Mouse (Mus musculus) c-Kit-negative CD71-positive TER-119-positive erythroid progenitor cells, embryonic 14.5 days (primary cell): ENCODE measurements around the gene Htr5a.

ENCODE experiments used
- DNase-seq: peaks from one replicate; pipeline ENCODE4 v3.0.0-alpha.2; 2013; ENCODE audit warnings: low read depth, low spot score

The Htr5a gene

DNA sequence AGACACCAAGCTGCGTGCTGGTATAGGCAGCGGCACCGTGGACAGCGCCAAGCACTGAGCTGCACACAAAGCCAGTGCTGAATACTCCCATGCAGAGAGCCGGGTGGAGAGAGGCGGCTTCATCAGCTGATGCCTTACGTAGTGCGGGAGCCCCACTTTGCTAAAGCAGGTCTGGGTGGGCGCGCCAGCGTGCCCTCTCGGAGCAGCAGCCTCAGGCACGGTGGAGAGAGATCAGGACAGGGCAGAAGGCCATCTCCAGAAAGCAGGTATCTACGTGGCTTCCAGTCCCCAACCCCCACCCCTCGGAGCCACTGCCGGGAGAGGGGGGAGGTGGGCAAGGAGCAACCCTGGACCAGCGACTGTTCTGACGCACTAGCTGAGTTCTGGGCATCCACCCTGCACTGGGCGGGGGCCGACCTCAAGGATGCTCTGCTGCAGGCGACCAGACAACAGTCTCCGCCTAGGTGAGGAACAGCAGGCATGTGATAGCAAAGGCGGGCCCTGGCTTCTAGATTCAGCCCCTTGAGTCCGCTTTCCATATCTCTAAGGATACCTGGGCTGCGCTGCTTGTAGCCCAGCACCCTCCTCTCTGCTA, at the start of gene Htr5a:
Htr5a (plus strand) TSS at position 449 of the 595 bp plus-strand sequence.
- no peak for DNase-seq

DNA sequence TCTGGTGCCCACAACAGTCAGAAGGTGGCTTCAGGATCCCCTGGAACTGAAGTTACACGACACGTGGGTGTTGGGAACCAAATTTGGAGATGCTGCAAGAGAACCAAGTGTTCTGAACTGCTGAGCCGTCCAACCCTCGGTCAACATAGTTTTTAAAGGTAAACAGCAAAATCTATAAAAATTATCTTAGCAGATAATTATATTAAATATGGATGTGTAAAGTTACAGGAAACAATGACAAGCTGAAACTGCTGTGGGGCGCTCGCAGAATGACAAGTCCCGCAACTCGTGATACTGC, 49.8 kb upstream of the Htr5a start:
- DNase-seq = no peak

DNA sequence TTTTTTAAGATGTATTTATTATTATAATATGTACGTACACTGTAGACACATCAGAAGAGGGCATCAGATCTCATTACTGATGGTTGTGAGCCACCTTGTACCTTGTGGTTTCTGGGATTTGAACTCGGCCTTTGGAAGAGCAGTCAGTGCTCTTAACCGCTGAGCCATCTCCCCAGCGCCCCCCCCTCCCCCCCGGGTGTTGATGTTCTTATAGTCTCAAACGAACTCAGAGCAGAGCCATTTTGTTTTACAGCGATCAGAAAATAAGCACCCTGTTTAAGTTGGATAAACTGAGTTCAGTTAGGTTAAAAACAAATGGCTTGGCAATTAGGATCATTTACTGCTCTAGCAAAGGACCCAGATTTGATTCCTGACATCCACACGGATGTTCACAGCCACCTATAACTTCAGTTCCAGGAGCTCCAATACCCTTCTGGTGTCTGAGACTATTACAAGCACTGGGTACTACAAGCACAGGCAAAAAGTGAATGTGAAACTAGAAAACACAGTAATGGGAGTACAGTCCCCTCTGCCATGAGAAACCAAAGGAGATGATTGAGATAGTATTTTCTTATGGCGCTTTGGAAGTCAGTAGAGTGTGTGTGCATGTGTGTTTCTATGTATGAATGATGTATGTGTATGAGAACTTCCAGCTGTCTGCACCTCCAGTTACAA, 49.3 kb upstream of the Htr5a start:
- no peak for DNase-seq

DNA sequence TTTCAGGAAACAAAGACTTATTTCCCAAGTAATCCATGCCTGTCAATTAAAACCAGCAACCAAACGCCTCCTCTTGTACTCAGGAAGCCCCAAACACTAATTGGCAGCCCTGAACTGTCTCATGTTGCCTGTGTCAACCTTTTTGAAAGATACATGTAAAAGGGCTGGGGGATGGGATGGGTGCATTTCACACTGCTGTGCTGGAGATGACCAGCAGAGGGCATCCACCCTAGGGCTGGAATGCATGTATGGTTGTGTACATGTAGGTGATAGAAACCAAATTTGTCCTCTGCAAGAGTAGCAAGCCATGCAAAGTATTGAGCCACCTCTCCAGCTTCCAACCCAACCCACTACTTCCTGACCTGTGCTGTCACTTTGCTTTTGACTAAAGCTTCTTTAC, 48.0 kb upstream of the Htr5a start:
- peak; percentile 47 for DNase-seq

DNA sequence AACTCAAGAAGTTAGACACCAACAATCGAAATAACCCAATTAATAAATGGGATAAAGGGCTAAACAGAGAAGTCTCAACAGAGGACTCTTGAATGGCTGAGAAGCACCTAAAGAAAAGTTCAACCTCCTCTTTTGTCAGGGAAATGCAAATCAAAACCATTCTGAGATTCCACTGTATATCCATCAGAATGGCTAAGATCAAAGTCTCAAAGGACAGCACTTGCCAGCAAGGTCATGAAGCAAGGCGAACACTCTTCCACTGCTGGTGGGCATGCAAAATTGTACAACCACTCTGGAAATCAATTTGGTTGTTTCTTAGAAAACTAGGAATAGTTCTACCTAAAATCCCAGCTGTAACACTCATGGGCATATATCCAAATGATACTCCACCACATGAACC, 27.7 kb upstream of the Htr5a start:
- DNase-seq = no peak

DNA sequence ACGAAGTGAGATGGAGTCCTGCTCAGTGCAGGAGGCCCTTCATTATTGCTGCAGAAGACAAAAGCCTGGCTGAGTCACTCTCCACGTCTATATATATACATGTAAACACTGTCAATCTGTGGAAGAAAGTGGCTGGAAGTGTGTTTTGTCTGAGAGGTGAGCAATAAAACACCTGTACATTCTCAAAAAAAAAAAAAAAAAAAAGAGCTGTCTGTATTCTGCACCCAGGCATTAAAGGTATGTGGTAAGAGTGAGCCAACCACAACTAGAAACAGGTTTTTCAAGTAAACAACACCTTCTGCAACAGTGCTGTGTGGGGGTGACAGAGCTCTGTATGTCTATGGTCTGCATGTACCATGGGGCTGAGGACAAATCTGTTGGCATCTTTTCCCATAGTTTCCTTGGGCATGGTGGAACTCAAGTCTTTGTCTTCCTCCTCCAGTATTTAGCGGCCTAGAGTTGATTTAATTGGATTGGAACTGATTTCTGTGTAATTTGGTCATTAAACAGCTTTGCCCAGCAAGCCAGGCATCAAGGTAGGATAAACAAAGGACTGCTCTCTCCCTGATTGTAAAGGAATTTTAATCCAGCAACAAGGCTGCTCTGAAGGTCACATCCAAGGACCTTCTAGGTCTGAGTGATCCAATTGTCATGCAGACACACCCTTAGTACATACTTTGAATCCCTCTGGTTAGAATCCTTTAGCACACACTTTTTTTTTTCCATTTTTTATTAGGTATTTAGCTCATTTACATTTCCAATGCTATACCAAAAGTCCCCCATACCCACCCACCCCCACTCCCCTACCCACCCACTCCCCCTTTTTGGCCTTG, 22.9 kb upstream of the Htr5a start:
- DNase-seq = no peak

DNA sequence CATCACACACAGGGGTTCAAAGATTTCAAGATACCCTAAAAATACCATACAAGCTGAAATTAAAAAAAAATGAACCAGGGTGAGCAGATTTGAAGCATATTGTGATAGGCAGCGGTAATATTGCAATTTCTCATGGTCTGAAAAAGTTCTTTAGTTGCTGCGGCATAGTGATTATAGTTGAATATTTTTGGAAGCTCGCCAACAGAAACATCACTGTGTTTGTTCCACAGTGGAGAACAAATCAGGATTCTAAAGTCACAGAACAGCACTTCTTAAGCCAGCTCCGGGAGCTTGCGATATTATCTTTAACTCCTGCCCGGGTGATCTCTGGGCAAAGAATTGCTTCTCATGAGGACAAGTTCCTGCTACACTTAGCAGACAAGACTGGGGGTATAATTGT, 20.8 kb upstream of the Htr5a start:
- no peak for DNase-seq

DNA sequence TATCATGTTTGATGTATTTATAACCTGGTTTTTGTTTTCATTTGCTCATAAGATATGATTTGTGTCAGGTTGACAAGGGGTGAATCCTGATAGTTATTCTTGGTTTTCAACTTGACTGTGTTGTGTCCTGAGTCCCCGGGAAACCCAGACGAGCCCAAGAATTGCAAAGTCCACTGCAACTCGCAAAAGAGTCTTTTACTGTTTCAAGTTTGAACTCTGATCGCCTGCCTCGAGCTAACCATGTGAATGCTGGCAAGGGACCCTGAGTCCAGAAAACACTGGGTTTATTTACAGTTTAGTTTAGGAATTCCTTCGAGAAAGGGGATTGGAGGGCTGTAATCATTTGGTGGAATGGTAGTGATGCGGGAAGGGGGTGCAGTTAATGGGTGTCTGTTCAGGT, 14.0 kb upstream of the Htr5a start:
- DNase-seq = no peak

DNA sequence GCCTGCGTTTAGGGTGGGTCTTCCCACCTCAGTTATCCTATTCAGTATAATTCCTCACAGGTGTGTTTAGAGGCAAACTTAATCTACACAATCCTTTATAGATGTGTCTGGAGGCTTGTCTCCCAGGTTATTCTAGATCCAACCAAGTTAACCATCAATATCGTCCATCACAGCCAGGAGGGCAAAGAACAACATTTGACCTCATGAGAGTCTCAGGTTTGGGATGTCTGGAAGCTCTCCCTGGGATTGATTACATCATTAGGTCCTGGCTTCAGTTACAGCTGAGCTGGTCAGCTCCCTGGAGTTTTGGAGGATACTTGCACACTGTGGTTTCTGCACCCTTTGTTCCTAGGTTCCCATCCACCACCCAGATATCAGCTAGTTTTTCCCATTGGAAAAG, 6.9 kb upstream of the Htr5a start:
- DNase-seq = no peak

DNA sequence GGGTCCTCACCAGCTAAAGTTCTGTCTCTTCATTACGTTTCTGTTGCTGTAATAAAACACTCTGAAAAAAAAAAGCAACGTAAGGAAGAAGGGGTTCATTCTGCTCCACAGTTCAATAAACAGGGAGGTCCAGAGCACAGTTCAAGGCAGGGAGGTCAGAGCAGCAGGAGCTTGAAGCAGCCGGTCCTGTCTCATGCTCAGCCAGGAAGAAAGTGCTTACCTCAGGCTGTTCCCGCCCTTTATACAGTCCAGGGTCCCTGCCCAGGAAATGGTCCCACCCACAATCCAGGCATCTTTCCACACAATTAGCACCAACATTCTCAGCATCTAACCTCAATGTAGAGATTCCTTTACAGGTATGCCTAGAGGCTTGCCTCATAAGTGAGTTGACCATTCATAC, 3.9 kb upstream of the Htr5a start:
- DNase-seq = no peak

DNA sequence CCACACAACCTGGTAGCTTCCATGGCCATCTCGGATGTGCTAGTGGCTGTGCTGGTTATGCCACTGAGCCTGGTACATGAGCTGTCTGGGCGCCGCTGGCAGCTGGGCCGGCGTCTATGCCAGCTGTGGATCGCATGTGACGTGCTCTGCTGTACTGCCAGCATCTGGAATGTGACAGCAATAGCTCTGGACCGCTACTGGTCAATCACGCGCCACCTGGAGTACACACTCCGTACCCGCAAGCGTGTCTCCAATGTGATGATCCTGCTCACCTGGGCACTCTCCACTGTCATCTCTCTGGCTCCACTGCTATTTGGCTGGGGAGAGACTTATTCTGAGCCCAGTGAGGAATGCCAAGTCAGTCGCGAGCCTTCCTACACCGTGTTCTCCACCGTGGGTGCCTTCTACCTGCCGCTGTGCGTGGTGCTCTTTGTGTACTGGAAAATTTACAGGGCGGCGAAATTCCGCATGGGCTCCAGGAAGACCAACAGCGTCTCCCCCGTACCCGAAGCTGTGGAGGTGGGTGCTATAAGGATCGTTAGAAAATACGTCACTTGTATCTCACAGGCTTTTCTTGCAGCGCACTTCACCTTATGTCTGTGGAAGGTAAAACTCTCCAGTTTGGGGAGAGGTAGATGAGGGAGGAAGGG, 847 bp downstream of the Htr5a start:
- DNase-seq = no peak

DNA sequence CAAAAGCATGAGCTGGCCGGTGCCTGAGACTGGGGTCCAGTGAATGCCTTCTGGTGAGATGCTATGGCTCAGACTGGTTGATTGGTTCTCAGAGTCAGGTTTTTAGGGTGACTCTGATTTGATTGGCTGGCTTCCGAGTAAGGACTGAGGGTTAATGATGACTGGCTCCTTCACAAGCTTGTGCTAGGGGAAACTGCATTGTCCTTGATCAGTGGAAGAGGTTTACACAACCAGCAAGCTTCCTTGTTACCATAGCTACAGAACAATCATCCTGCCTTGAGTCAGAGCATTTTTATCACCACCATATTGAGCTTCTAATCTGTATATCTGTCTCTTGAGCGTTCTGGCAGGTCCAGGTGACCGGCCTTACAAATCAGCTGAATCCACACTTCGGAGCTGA, 5.0 kb downstream of the Htr5a start:
- no peak for DNase-seq

DNA sequence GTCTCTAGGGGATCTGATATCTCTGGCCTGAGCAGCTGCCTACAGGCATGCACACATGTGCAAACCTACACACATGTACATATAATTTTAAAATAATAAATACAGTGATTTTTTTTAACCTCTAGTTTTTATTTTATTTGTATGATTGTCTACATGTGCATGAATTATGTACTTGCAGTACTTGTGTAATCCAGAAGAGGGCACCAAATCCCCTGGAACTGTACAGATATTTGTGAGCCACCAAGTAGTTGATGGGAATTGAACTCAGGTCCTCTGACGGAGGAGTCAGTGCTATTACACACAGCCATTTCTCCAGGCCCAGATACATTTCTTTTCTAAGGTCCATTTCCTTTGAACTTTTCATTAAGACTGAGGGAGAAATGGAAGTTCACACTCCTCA, 12.3 kb downstream of the Htr5a start:
- peak; percentile 28 for DNase-seq

DNA sequence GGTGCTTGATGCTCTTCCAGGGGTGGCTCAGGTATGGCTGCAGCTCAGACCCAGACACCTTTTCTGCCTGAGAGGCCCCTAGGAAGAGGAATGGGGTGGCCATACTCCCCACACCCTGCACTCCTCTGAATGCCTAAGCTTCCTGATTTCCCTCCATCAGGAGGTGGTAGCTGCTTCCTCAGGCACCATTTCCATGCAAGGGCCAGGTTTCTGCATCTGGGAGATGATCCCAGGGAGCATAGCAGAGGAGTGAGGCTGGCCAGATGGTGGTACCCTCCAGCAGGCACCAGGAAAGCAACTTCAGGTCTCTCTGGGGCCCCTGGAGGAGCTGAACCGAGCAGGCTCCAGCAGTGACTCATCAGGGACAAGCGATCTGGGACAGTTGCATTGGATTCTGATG, 13.8 kb downstream of the Htr5a start:
- no peak for DNase-seq

DNA sequence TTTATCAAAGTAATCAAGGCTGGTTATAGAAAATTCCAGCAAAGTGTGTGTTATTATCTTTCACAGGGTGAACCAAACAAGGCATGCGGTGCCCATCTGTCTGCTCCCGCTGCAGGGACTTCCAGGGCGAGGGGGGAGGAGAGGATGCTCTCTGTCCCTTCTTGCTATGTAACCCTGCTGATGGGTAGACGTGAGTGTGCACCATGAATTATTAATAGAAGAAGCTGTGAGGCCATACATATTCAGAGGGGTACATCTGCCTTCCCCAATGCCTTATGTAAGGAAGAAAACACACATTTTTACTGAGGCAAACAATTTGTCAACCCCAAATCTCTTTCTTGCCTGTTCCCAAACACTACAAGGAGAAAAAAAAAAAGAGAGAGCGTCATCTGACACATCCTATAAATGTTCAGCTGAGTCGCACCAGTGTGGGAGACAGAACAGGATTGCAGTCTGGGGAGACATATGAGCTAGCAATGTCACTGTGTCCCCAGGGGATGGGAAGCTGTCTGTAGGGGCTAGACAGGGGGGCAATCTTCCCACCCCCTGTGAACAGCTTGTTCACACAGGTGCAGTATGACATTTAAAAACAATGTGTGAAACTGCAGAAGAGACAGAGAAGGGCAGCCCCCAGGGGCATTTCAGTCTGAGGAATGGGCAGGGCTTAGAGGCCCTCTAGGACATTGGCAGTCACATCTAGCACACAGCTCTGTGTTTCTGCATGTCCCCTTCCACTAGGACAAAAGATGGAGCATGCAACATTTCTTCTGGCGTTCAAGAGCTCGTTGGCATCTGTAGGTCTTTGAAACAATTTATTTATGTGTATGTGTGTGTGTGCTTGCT, 31.5 kb downstream of the Htr5a start:
- DNase-seq = no peak

DNA sequence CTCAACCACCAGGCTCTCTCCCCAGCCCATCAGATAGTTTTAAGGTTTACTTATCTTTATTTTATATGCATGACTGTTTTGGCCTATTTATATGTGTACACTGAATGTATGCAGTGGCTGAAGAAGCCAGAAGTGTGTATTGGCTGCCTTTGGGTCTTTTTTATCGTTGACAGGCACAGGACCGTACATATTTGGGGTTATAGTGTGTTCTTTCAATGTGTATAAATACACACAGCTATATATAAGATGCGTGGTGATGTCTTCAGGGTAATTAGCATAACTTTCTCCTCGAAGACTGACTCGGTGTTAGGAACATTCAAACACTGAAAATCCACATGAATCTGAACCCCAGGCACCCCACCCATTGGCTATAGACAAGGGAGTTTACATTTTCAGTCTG, 32.3 kb downstream of the Htr5a start:
- DNase-seq = no peak

DNA sequence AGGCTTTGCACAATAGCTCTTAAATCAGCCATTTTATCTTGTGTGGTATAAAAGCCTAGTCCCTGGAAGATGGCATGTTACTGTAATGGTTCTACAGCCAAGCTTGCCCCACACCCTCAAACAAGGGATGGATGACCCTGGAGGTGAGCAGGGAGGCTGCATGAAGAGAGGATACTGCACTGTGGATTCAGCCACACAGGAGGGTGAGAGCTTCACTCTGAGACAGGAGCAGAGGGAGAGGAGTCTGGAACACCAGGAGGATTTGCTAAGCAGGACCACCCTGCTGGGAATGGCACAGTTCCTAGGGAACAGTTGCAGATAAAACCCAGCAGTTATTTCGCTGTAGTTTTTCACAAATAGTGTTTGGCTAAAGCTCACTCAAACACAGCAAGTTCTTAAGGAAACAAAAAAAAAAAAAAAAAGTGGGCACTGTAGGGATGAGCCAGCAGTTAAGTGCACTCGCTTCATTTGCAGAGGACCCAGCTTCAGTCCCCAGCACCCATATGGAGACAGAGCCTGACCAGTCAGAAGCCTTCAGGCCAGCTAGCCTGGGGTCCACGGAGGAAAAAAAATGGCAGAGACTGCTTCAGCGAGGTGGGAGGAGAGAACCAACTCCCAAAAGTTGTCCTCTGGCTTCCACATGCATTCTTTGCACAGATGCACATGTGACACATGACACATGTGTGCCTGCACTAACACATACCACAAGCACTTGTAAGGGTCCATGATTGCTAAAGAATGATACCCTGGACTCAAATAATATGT, 33.6 kb downstream of the Htr5a start:
- no peak for DNase-seq

DNA sequence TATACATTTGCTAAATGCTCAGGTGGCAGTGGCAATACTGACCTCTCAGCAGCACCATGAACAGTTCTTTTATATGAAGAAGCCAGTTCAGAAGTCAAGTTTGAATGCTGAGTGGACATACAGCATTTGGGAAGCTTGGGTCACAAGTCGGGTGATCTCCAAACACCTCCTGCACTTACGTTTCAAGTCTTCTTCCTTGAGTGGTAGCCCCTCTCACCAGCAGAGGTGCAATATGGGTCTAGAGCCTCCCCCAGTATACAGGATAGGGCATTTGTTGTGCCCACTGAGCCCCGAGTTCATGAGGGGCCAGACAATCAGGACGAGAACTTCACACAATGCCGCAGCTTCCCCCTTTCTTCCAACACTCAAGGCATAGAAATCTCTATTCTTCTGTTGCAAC, 36.4 kb downstream of the Htr5a start:
- no peak for DNase-seq

DNA sequence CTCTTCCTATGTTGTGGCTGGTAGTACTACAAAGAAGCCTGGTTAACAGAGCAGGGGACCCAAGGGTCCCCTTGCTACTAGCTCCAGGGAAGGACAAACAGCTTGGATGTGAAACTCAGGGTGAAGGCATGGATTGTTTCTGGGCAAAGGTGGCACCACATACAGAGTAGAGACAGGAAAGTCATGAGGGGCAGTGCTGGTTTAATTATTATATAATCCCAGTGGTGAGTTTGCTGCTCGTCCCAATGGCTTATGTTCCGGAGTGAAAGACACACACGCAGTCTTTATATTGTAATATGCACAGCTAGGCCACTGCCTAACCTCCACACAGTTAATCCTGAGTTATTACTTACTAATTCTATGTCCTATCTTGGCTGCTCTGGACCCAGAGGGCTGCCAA, 37.8 kb downstream of the Htr5a start:
- DNase-seq = no peak

DNA sequence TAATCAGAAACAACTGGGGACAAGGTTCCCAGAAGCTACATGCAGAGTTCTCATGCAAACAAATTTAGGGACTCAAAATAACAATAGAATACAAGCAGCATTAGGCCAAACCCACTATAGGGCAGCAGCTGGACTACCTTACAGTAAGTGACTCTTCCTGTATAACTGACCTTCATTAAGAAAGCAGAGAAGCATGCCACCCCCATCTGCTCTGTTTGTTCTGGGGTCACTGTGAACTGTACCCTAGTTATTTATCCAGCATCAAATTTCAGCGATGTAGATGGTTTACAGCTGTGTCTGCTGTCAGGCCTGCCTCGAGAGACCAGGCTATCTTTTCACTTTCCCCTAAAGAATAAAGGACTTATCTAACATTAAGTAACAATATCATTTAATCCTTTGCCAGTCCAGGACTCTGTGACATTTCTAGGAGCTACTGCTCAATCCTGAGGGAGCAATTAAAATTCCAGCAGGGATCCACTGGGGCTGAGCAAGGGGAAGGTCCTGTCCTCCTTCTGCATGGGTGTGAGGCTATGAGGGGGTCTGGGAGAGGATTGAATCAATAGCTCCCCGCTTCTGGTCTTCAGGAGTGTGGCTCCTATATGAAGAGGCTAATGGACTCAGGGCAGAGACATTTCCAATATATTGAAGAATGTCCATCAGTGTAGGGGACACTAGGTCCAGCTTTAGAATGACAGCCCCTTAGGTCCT, 38.5 kb downstream of the Htr5a start:
- no peak for DNase-seq
